Mouse (Mus musculus) liver, embryonic 14.5 days (tissue): ENCODE measurements around the gene Eno3. TPM values are rescaled to one million over a fixed set of nuclear protein-coding genes. Genes with fewer than 3 reads are reported as not detected.
A peak's percentile ranks its signal among the peaks of the same experiment; 100 is the strongest.

Source experiments
- ATAC-seq: fragments of 200-750 bp; cut with Nextera tagmentation; 2 replicates; pipeline ENCODE4 v1.8.0; 2017; ENCODE audit warnings: moderate number of reproducible peaks, mild to moderate bottlenecking, moderate library complexity; ENCODE audit not compliant: insufficient read depth
- DNase-seq, 3 experiments: peaks; one replicate each; pipeline ENCODE4 v3.0.0-alpha.2; 2012 to 2013; ENCODE audit warnings: low read depth in 3 of 3, low spot score in 3 of 3
- H3K27ac ChIP-seq: fragments of 300-500 bp; sonication (generic); 2 replicates; pipeline ENCODE4 v1.5.1; 2014; ENCODE audit warnings: moderate library complexity, mild to moderate bottlenecking, control low read depth, inconsistent platforms
- H3K27me3 ChIP-seq: fragments of 300-500 bp; sonication (generic); 2 replicates; pipeline ENCODE4 v1.6.1; 2014; ENCODE audit warnings: mild to moderate bottlenecking, low read length, moderate library complexity; ENCODE audit not compliant: control insufficient read depth, insufficient read depth
- H3K36me3 ChIP-seq: fragments of 300-500 bp; sonication (generic); replicated peaks from 2 replicates; pipeline ENCODE4 v1.6.1; 2014; ENCODE audit warnings: low read depth; ENCODE audit not compliant: control insufficient read depth, insufficient read depth
- H3K4me1 ChIP-seq, 2 experiments: fragments of 200-500 bp in 1 of 2; fragments of 300-500 bp in 1 of 2; sonication (generic) in 1 of 2; replicated peaks; 2 replicates each; pipeline ENCODE4 v1.6.1; 2012 to 2014; ENCODE audit warnings: antibody characterized with exemption in 1 of 2, inconsistent platforms in 1 of 2, low read length in 1 of 2; ENCODE audit not compliant: control insufficient read depth in 2 of 2, insufficient read depth in 2 of 2
- H3K4me2 ChIP-seq: fragments of 300-500 bp; sonication (generic); 2 replicates; pipeline ENCODE4 v1.6.1; 2014; ENCODE audit warnings: low read depth, mild to moderate bottlenecking, control low read depth, moderate library complexity
- H3K4me3 ChIP-seq, 2 experiments: fragments of 200-500 bp in 1 of 2; fragments of 300-500 bp in 1 of 2; sonication (generic) in 1 of 2; 2 replicates each; pipeline ENCODE4 v1.5.1; 2012 to 2014; ENCODE audit warnings: low read depth in 2 of 2, low read length in 2 of 2, mild to moderate bottlenecking in 2 of 2, control low read depth in 1 of 2, inconsistent platforms in 1 of 2, moderate library complexity in 1 of 2; ENCODE audit not compliant: insufficient read depth in 1 of 2
- H3K9ac ChIP-seq: fragments of 300-500 bp; sonication (generic); replicated peaks from 2 replicates; pipeline ENCODE4 v1.6.1; 2014; ENCODE audit warnings: mild to moderate bottlenecking, control low read depth, moderate library complexity
- H3K9me3 ChIP-seq: fragments of 300-500 bp; sonication (generic); 2 replicates; pipeline ENCODE4 v1.6.1; 2016; ENCODE audit warnings: low read length, mixed read lengths; ENCODE audit not compliant: control insufficient read depth
- CTCF ChIP-seq: IDR thresholded peaks from 2 replicates; pipeline ENCODE4 v1.5.1; 2016; ENCODE audit warnings: antibody characterized with exemption, low read depth, control low read depth
- EP300 ChIP-seq: IDR thresholded peaks from 2 replicates; pipeline ENCODE4 v1.6.1; 2016; ENCODE audit warnings: antibody characterized with exemption, low read depth
- WGBS: fragments of 180-500 bp; shearing (Covaris S2); extraction: QIAGEN DNeasy Blood & Tissue Kit; methylation state at CpG from one replicate; pipeline ENCODE4 v1.1.7; 2014; ENCODE audit not compliant: insufficient replicate concordance; 5-methylcytosine and 5-hydroxymethylcytosine counted together
- polyA plus RNA-seq, 2 experiments: library from polyadenylated mRNA; depleted of rRNA in 1 of 2; stranded (reverse) in 1 of 2; unstranded in 1 of 2; fragments of >200 nt; fragmentation: Nextera tagmentation in 1 of 2; extraction: Ambion mirVana in 1 of 2; gene quantifications; 2 replicates each; pipeline versions ENCODE4 v1.2.1 to v1.2.3; 2012 to 2014

Eno3 gene
- polyA plus RNA-seq, 2 experiments, result 3.6 to 3.7 TPM

GRCm38 (mm10) chr11:70681897-70682581 lies 25.0 kb downstream of the Eno3 start:
- peaks cover 0 to 25% of the 10 kb centered on the region in 2 experiments; a peak in 2 of 4 replicates for H3K4me1 ChIP-seq
- H3K4me2 ChIP-seq, result no peak overlapping the region
- H3K36me3 ChIP-seq, result no peaks in the 10 kb centered on the region; the same call in 1 of the 2 replicates
- no peak overlapping the region for H3K4me3 ChIP-seq
- DNase-seq (no peak), ATAC-seq (peak; percentile 17; the same call in 1 of the 2 replicates)
- H3K27ac ChIP-seq, result no peak overlapping the region
- TF ChIP-seq EP300 (no peak), CTCF (peak; percentile 64)
- H3K27me3 ChIP-seq, result no peaks in the 10 kb centered on the region
- no peaks in the 10 kb centered on the region for H3K9me3 ChIP-seq
- H3K9ac ChIP-seq, result no peak overlapping the region
- 58% methylated on average over 11 of the region's 11 CpGs for WGBS

DNA sequence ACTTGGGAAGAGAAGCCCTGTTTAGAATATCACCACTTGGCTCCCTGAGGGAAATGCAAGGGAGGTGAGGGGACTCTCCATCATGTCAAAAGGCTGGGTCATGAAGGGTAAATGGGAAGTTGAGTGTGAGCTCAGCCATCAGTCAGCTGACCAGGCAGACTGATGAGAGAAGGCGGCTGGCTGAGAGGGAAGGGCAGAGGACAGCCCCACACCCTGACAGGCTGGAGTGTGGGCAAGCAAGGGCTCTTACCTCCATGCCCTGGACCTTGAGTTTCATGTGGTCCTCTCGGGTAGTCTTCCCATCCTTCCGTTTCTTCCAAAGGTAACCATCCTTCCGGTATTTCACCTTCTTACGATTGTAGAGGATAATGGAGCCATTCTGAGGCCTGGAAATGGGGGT lies 26.6 kb downstream of the Eno3 start:
- TF ChIP-seq EP300 (no peak), CTCF (no peak)
- no peak overlapping the region for H3K9ac ChIP-seq
- 73% methylated on average over 5 of the region's 5 CpGs for WGBS
- no peak overlapping the region for H3K4me3 ChIP-seq
- no peak for ATAC-seq
- DNase-seq, result no peak
- peaks cover 0 to 23% of the 10 kb centered on the region in 2 experiments; a peak in 3 of 4 replicates for H3K4me1 ChIP-seq
- H3K9me3 ChIP-seq, result no peaks in the 10 kb centered on the region
- H3K4me2 ChIP-seq, result no peak overlapping the region
- no peaks in the 10 kb centered on the region for H3K27me3 ChIP-seq
- no peaks in the 10 kb centered on the region; the same call in 1 of the 2 replicates for H3K36me3 ChIP-seq
- no peak overlapping the region for H3K27ac ChIP-seq

- DNase-seq, result no peak
- peak; percentile 20 for ATAC-seq
These were observed 30.0 kb downstream of the Eno3 start for GRCm38 (mm10) chr11:70686901-70687566.

GRCm38 (mm10) chr11:70687601-70688199 lies 30.7 kb downstream of the Eno3 start, which contains the start of gene Camta2:
Gene Camta2 (minus strand): TSS chr11:70688105.
- Histone ChIP-seq H3K36me3 (no peaks in the 10 kb centered on the region), H3K4me1 (peaks cover 0 to 9% of the 10 kb centered on the region in 2 experiments; a peak in 3 of 4 replicates), H3K27me3 (no peaks in the 10 kb centered on the region; the same call in 1 of the 2 replicates), H3K4me2 (peak within 1 kb of the TSS; percentile 83), H3K27ac (no peak within 1 kb of the TSS), H3K9ac (peak within 1 kb of the TSS; percentile 69), H3K4me3 (peak within 1 kb of the TSS; percentile 75 to 84), H3K9me3 (no peaks in the 10 kb centered on the region)
- ATAC-seq (peak; percentile 73), DNase-seq (no peak)
- TF ChIP-seq CTCF (peak; percentile 59), EP300 (no peak)
- WGBS, result under 1% methylated on average over 48 of the region's 55 CpGs

More at GRCm38 (mm10) chr11:70686901-70687566, 30.0 kb downstream of the Eno3 start:
- Histone ChIP-seq H3K36me3 (no peaks in the 10 kb centered on the region; the same call in 1 of the 2 replicates), H3K4me2 (peak overlapping the region; percentile 83), H3K4me3 (peak overlapping the region; percentile 75 to 84), H3K4me1 (peaks cover 0 to 14% of the 10 kb centered on the region in 2 experiments; a peak in 3 of 4 replicates), H3K9ac (peak overlapping the region; percentile 69), H3K27ac (no peak overlapping the region), H3K9me3 (no peaks in the 10 kb centered on the region), H3K27me3 (no peaks in the 10 kb centered on the region; the same call in 1 of the 2 replicates)
- TF ChIP-seq CTCF (0 out of 2 replicates have a peak, but pooled peaks have one; percentile 13), EP300 (no peak)
- 3% methylated on average over 16 of the region's 16 CpGs for WGBS
